Mouse (Mus musculus) myocyte (in vitro differentiated cells): ENCODE results near the gene Nr2c1.

Source experiments
- CEBPB ChIP-seq: IDR thresholded peaks from 2 replicates; pipeline ENCODE4 v1.6.1; 2011; ENCODE audit warnings: mild to moderate bottlenecking, moderate library complexity; ENCODE audit not compliant: poor library complexity, insufficient read depth, severe bottlenecking
- E2F4 ChIP-seq: IDR thresholded peaks from one replicate; pipeline ENCODE4 v1.6.1; 2011; ENCODE audit warnings: mild to moderate bottlenecking, control low read depth, moderate library complexity; ENCODE audit not compliant: insufficient read depth
- MAX ChIP-seq: IDR thresholded peaks from one replicate; pipeline ENCODE4 v1.6.1; 2011; ENCODE audit warnings: low read depth, mild to moderate bottlenecking, control low read depth
- MYOD1 ChIP-seq, 3 experiments: IDR thresholded peaks; one replicate each; pipeline ENCODE4 v1.6.1; 2011; ENCODE audit warnings: control low read depth in 2 of 3, low read depth in 2 of 3, mild to moderate bottlenecking in 2 of 3, moderate library complexity in 1 of 3; ENCODE audit not compliant: insufficient read length in 2 of 3, control insufficient read depth in 1 of 3
- MYOG ChIP-seq, 3 experiments: IDR thresholded peaks; one replicate each; pipeline ENCODE4 v1.6.1; 2011; ENCODE audit warnings: control low read depth in 2 of 3, low read depth in 2 of 3, mild to moderate bottlenecking in 2 of 3; ENCODE audit not compliant: insufficient read length in 2 of 3, control insufficient read depth in 1 of 3, insufficient read depth in 1 of 3
- POLR2A ChIP-seq: IDR thresholded peaks from one replicate; pipeline ENCODE4 v1.6.1; 2011; ENCODE audit warnings: low read depth, mild to moderate bottlenecking, control low read depth, moderate library complexity; ENCODE audit not compliant: insufficient read length
- POLR2AphosphoS2 ChIP-seq: IDR thresholded peaks from one replicate; pipeline ENCODE4 v1.6.1; 2011; ENCODE audit warnings: low read depth, control low read depth; ENCODE audit not compliant: insufficient read length
- SRF ChIP-seq: IDR thresholded peaks from one replicate; pipeline ENCODE4 v1.6.1; 2011; ENCODE audit warnings: low read depth; ENCODE audit not compliant: control insufficient read depth, insufficient read length
- TCF12 ChIP-seq: IDR thresholded peaks from one replicate; pipeline ENCODE4 v1.6.1; 2011; ENCODE audit warnings: mild to moderate bottlenecking, control low read depth; ENCODE audit not compliant: poor library complexity, insufficient read depth, severe bottlenecking
- TCF3 ChIP-seq: IDR thresholded peaks from one replicate; pipeline ENCODE4 v1.6.1; 2011; ENCODE audit warnings: low read depth, control low read depth; ENCODE audit not compliant: insufficient read length
- USF1 ChIP-seq: IDR thresholded peaks from one replicate; pipeline ENCODE4 v1.6.1; 2011; ENCODE audit warnings: low read depth, mild to moderate bottlenecking, control low read depth, moderate library complexity

DNA sequence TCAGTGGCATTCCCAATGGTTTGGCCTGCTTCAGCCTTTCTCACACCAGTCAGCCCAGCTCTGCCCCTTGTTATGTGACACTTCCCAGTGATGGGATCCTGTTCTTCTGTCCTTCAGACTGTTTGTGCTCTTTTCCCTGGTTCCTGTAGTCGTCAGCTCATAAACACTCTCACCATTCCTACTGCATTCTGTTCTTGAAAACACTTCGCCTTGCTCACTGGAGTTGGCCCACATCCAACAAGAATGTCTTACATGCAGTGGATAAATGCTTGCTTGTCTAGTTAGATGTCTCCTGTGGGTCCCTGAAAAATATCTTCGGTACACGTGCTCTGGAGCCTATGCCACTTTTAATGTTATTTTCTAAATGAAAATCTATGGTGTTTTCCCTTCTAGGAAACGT lies 3.2 kb upstream of the Nr2c1 start:
- TF ChIP-seq POLR2A = no peak
- no peak for TF ChIP-seq SRF
- no peak for TF ChIP-seq USF1
- no peak for TF ChIP-seq TCF3
- no peak for TF ChIP-seq POLR2AphosphoS2
- no peak for TF ChIP-seq CEBPB
- no peak for TF ChIP-seq MAX
- TF ChIP-seq TCF12 = no peak
- no peak for TF ChIP-seq E2F4
- TF ChIP-seq MYOD1 (IDR thresholded peaks at IDR 0.05; ENCODE audit: control insufficient read depth in 1 of 3, insufficient read length in 2 of 3, low read depth in 2 of 3) = no peak
- no peak for TF ChIP-seq MYOG (IDR thresholded peaks at IDR 0.05; ENCODE audit: control insufficient read depth in 1 of 3, insufficient read depth in 1 of 3, insufficient read length in 2 of 3, low read depth in 2 of 3)
